Comparison of ENCODE assay signal across 34 mouse cellular contexts in genomic region chr5:125443915-125444314, GRCm38 (mm10). TPM values are rescaled to one million over a fixed set of nuclear protein-coding genes. Genes with fewer than 3 reads are reported as not detected.
DNase-seq lines count a peak whose midpoint lies in the region; ATAC-seq lines count a peak whose summit lies in the region.
"Had no signal": no experiment of that assay in that cellular context is flagged by ENCODE, and none has a peak within 500 bp of the region (broad histone marks: within the 10 kb centered on the region; RNA-seq: fewer than 3 reads in every experiment).

No protein-coding gene starts in this region.

- no peak for ATAC-seq in limb, embryonic 12.5 days (ENCODE audit: insufficient number of reproducible peaks, insufficient read depth, low FRiP score, low TSS enrichment, low read depth)
- ATAC-seq in common myeloid progenitor, adult 5-6 weeks (replicated peaks; ENCODE audit: low read depth, poor library complexity, severe bottlenecking), result 0 out of 2 replicates have a peak, but pooled peaks have one; percentile 16
- ATAC-seq: forebrain, embryonic 15.5 days; midbrain, embryonic 16.5 days had no signal

- no peak overlapping the region for H3K4me2 ChIP-seq in limb, embryonic 12.5 days
- H3K4me2 ChIP-seq: forebrain, embryonic 15.5 days; heart, embryonic 12.5 days; hindbrain, embryonic 15.5 days; neural tube, embryonic 12.5 days had no signal

- H3K36me3 ChIP-seq in limb, embryonic 12.5 days, result peaks cover 14% of the 10 kb centered on the region
- peaks cover 41% of the 10 kb centered on the region for H3K36me3 ChIP-seq in limb, embryonic 10.5 days
- H3K36me3 ChIP-seq: forebrain, embryonic 15.5 days; hindbrain, embryonic 15.5 days; neural tube, embryonic 12.5 days had no signal

- no peaks in the 10 kb centered on the region for H3K27me3 ChIP-seq in limb, embryonic 12.5 days
- H3K27me3 ChIP-seq in limb, embryonic 10.5 days (ENCODE audit: low read depth, poor library complexity, severe bottlenecking), result no peaks in the 10 kb centered on the region
- H3K27me3 ChIP-seq: CH12.LX; forebrain, embryonic 15.5 days; heart, embryonic 12.5 days; hindbrain, embryonic 15.5 days; neural tube, embryonic 12.5 days had no signal

- intact Hi-C loops in left cerebral cortex, postnatal 10 days (cut with DNase I), result no loop called here

- WGBS in limb, embryonic 12.5 days, result 70% methylated on average over 3 of the region's 3 CpGs
- WGBS in limb, embryonic 10.5 days, result 94% methylated on average over 3 of the region's 3 CpGs

- no peak for DNase-seq in limb, embryonic 10.5 days (ENCODE audit: low spot score)
- peak; percentile 47 for DNase-seq in CD4-positive helper T cell, adult 2 months (ENCODE audit: low read depth, low spot score)
- DNase-seq in MEL-GATA-1-ER (ENCODE audit: extremely low read depth, low read depth), result peak; percentile 60
- DNase-seq in urinary bladder, postnatal 4 days (ENCODE audit: low spot score in 2 of 2), result no peak
- no peak for DNase-seq in left cerebral cortex, postnatal 10 days (ENCODE audit: extremely low spot score in 1 of 2, low spot score in 2 of 2)
- DNase-seq in adrenal gland, postnatal 36 days, result no peak
- DNase-seq: adrenal gland, adult 2 months; cerebellum, adult 11-12 months; cerebellum, postnatal 10 days; gastrocnemius, adult 2 months; gastrocnemius, postnatal 36 days; heart, adult 2 months; kidney, adult 2 months; kidney, postnatal 36 days; left cerebral cortex, postnatal 4 days; lung, adult 2 months; lung, postnatal 10 days; right cerebral cortex, adult 18-20 months; spleen, adult 18-20 months; thymus, postnatal 36 days had no signal

- peaks cover 24% of the 10 kb centered on the region; the same call in 1 of the 2 replicates for H3K4me1 ChIP-seq in limb, embryonic 12.5 days (replicated peaks)
- peaks cover 22% of the 10 kb centered on the region for H3K4me1 ChIP-seq in limb, embryonic 10.5 days

- no peaks in the 10 kb centered on the region for H3K9me3 ChIP-seq in limb, embryonic 12.5 days
- H3K9me3 ChIP-seq in limb, embryonic 10.5 days (replicated peaks), result no peaks in the 10 kb centered on the region
- H3K9me3 ChIP-seq: forebrain, embryonic 15.5 days; heart, embryonic 12.5 days; hindbrain, embryonic 15.5 days; midbrain, embryonic 10.5 days; neural tube, embryonic 12.5 days had no signal

- H3K4me3 ChIP-seq in limb, embryonic 12.5 days (replicated peaks), result no peak overlapping the region
- H3K4me3 ChIP-seq in limb, embryonic 10.5 days, result no peak overlapping the region
- H3K4me3 ChIP-seq: forebrain, embryonic 15.5 days; gastrocnemius, adult 2 months; heart, adult 2 months; heart, embryonic 12.5 days; hindbrain, embryonic 15.5 days; layer of hippocampus, adult 2 months; midbrain, embryonic 10.5 days; neural tube, embryonic 12.5 days had no signal

- H3K27ac ChIP-seq in limb, embryonic 12.5 days, result 0 out of 2 replicates have a peak overlapping the region, but pooled peaks have one; percentile 30
- no peak overlapping the region for H3K27ac ChIP-seq in limb, embryonic 10.5 days
- H3K27ac ChIP-seq: forebrain, embryonic 15.5 days; gastrocnemius, adult 2 months; heart, adult 2 months; hindbrain, embryonic 15.5 days; layer of hippocampus, adult 2 months; macrophage; midbrain, embryonic 10.5 days; neural tube, embryonic 12.5 days had no signal

- no peak overlapping the region for H3K9ac ChIP-seq in limb, embryonic 12.5 days (replicated peaks)
- H3K9ac ChIP-seq: forebrain, embryonic 15.5 days; heart, embryonic 12.5 days; hindbrain, embryonic 15.5 days had no signal

RNA-seq across cellular contexts. Expression of gene Bri3bp, which starts 2.5 kb away (rescaled TPM):
- polyA plus RNA-seq in limb, embryonic 12.5 days (2016; fragmentation: Nextera tagmentation; extraction: Ambion mirVana), result 40.3 and 40.7 TPM in 2 replicates
- polyA plus RNA-seq in limb, embryonic 10.5 days (2016; fragmentation: Nextera tagmentation; extraction: Ambion mirVana), result 52.1 and 59.0 TPM in 2 replicates
- total RNA-seq in common myeloid progenitor, adult 5-6 weeks (2017), result 32.7 and 32.8 TPM in 2 replicates
- 10 to 100 TPM; 81.3 to 83.6 TPM for total RNA-seq in left cerebral cortex, postnatal 10 days (2021)
- 10 to 100 TPM; 25.6 to 39.0 TPM for total RNA-seq in adrenal gland, postnatal 36 days (2021)

RNA-seq across cellular contexts. Expression of gene Dhx37, which starts 10.0 kb away (rescaled TPM):
- 16.1 and 16.5 TPM in 2 replicates for polyA plus RNA-seq in limb, embryonic 12.5 days (2016; fragmentation: Nextera tagmentation; extraction: Ambion mirVana)
- 23.5 and 25.5 TPM in 2 replicates for polyA plus RNA-seq in limb, embryonic 10.5 days (2016; fragmentation: Nextera tagmentation; extraction: Ambion mirVana)
- total RNA-seq in common myeloid progenitor, adult 5-6 weeks (2017), result 19.8 and 72.8 TPM in 2 replicates
- total RNA-seq in left cerebral cortex, postnatal 10 days (2021), result 10 to 100 TPM; 12.2 to 14.5 TPM
- 10 to 100 TPM; 16.3 to 21.9 TPM for total RNA-seq in adrenal gland, postnatal 36 days (2021)

RNA-seq across cellular contexts. Expression of gene Aacs, which starts 31.7 kb away (rescaled TPM):
- polyA plus RNA-seq in limb, embryonic 12.5 days (2016; fragmentation: Nextera tagmentation; extraction: Ambion mirVana), result 35.7 and 40.1 TPM in 2 replicates
- polyA plus RNA-seq in limb, embryonic 10.5 days (2016; fragmentation: Nextera tagmentation; extraction: Ambion mirVana), result 56.7 and 57.9 TPM in 2 replicates
- 8.1 and 10.8 TPM in 2 replicates for total RNA-seq in common myeloid progenitor, adult 5-6 weeks (2017)
- total RNA-seq in left cerebral cortex, postnatal 10 days (2021), result 10 to 100 TPM; 84.1 to 96.1 TPM
- 100 to 1,000 TPM in 1 of 2 experiments, 10 to 100 TPM in 1; 96.1 to 101 TPM for total RNA-seq in adrenal gland, postnatal 36 days (2021)

RNA-seq across cellular contexts. Expression of gene Ubc, which starts 53.9 kb away (rescaled TPM):
- 1,024 and 1,053 TPM in 2 replicates for polyA plus RNA-seq in limb, embryonic 12.5 days (2016; fragmentation: Nextera tagmentation; extraction: Ambion mirVana)
- 856 and 992 TPM in 2 replicates for polyA plus RNA-seq in limb, embryonic 10.5 days (2016; fragmentation: Nextera tagmentation; extraction: Ambion mirVana)
- 252 and 273 TPM in 2 replicates for total RNA-seq in common myeloid progenitor, adult 5-6 weeks (2017)
- total RNA-seq in left cerebral cortex, postnatal 10 days (2021), result 100 to 1,000 TPM; 831 to 842 TPM
- total RNA-seq in adrenal gland, postnatal 36 days (2021), result 1,000 to 10,000 TPM; 1,428 to 1,489 TPM

RNA-seq across cellular contexts. Expression of gene Gm10382, which starts 54.8 kb away (rescaled TPM):
- polyA plus RNA-seq in limb, embryonic 12.5 days (2016; fragmentation: Nextera tagmentation; extraction: Ambion mirVana), result 0.39 and 0.46 TPM in 2 replicates
- polyA plus RNA-seq in limb, embryonic 10.5 days (2016; fragmentation: Nextera tagmentation; extraction: Ambion mirVana), result 0.44 and 0.54 TPM in 2 replicates
- 1.2 TPM in 1 of 2 replicates, not detected in the other for total RNA-seq in common myeloid progenitor, adult 5-6 weeks (2017)
- total RNA-seq in left cerebral cortex, postnatal 10 days (2021), result under 1 TPM; 0.39 to 0.56 TPM
- total RNA-seq in adrenal gland, postnatal 36 days (2021), result under 1 TPM; 0.23 to 0.40 TPM
- total RNA-seq: G1E; gastrocnemius, adult 2 months; layer of hippocampus, adult 2 months; liver, adult 2 months had no signal
- polyA plus RNA-seq: embryonic facial prominence, embryonic 11.5 days; macrophage had no signal

Comparison
In these comparisons a context has a peak if more than half of its experiments do, and no peak if none do; other contexts are left out.
1. DNase-seq: peak in CD4-positive helper T cell, adult 2 months (single experiment) and MEL-GATA-1-ER (single experiment); none in limb, embryonic 10.5 days (single experiment), urinary bladder, postnatal 4 days (0 of 2), left cerebral cortex, postnatal 10 days (0 of 2) and adrenal gland, postnatal 36 days (0 of 2).